Mouse (Mus musculus) midbrain, embryonic 11.5 days (tissue): Measurements from ENCODE around the gene Ndufa13. TPM values are rescaled to one million over a fixed set of nuclear protein-coding genes. Genes with fewer than 3 reads are reported as not detected.

Experiments
- polyA plus RNA-seq: library from polyadenylated mRNA; unstranded; fragments of >200 nt; fragmentation: Nextera tagmentation; extraction: Ambion mirVana; gene quantifications from 2 replicates; pipeline ENCODE4 v1.2.1, GENCODE M21; 2014

Ndufa13 gene
- polyA plus RNA-seq, 1 experiment from 2014 or later, result 172 TPM

Other genes starting within 250 kb of the Ndufa13 start
- 2.4 and 3.0 TPM in 2 replicates for gene Zfp964, start 248.1 kb downstream of the Ndufa13 start, polyA plus RNA-seq
- gene Zfp869, start 191.8 kb downstream of the Ndufa13 start, polyA plus RNA-seq, result 34.9 and 38.6 TPM in 2 replicates
- gene Zfp963, start 152.6 kb downstream of the Ndufa13 start, polyA plus RNA-seq, result 6.7 and 7.0 TPM in 2 replicates
- 1.4 and 1.6 TPM in 2 replicates for gene Gm20422, start 127.7 kb downstream of the Ndufa13 start, polyA plus RNA-seq
- 33.8 and 40.7 TPM in 2 replicates for gene Atp13a1, start 111.4 kb downstream of the Ndufa13 start, polyA plus RNA-seq
- 41.5 and 42.2 TPM in 2 replicates for gene Zfp866, start 111.4 kb downstream of the Ndufa13 start, polyA plus RNA-seq
- 7.8 TPM in 2 replicates for gene Gmip, start 93.9 kb downstream of the Ndufa13 start, polyA plus RNA-seq
- 0.72 and 1.2 TPM in 2 replicates for gene Lpar2, start 80.1 kb downstream of the Ndufa13 start, polyA plus RNA-seq
- 33.9 and 39.1 TPM in 2 replicates for gene Pbx4, start 70.1 kb downstream of the Ndufa13 start, polyA plus RNA-seq
- 0.31 and 0.40 TPM in 2 replicates for gene Cilp2, start 14.9 kb downstream of the Ndufa13 start, polyA plus RNA-seq
- gene Tssk6, start 374 bp downstream of the Ndufa13 start, polyA plus RNA-seq, result 3.4 and 4.0 TPM in 2 replicates
- 3.2 and 3.6 TPM in 2 replicates for gene Yjefn3, start 154 bp upstream of the Ndufa13 start, polyA plus RNA-seq
- gene Gatad2a, start 93.8 kb upstream of the Ndufa13 start, polyA plus RNA-seq, result 52.7 and 65.2 TPM in 2 replicates
- gene Mau2, start 140.2 kb upstream of the Ndufa13 start, polyA plus RNA-seq, result 46.2 and 49.3 TPM in 2 replicates
- gene Sugp1, start 140.3 kb upstream of the Ndufa13 start, polyA plus RNA-seq, result 33.3 and 35.3 TPM in 2 replicates
- gene Tm6sf2, start 170.4 kb upstream of the Ndufa13 start, polyA plus RNA-seq, result 0.95 and 1.6 TPM in 2 replicates
- 0.04 and 0.22 TPM in 2 replicates for gene Hapln4, start 180.9 kb upstream of the Ndufa13 start, polyA plus RNA-seq
- 47.2 and 52.4 TPM in 2 replicates for gene Ncan, start 218.3 kb upstream of the Ndufa13 start, polyA plus RNA-seq
- 14.3 and 16.9 TPM in 2 replicates for gene Nr2c2ap, start 228.8 kb upstream of the Ndufa13 start, polyA plus RNA-seq
- 10.8 and 11.7 TPM in 2 replicates for gene Rfxank, start 236.6 kb upstream of the Ndufa13 start, polyA plus RNA-seq
- 37.4 and 41.3 TPM in 2 replicates for gene Borcs8, start 236.9 kb upstream of the Ndufa13 start, polyA plus RNA-seq
- gene Mef2b, start 237.2 kb upstream of the Ndufa13 start, polyA plus RNA-seq, result 0.23 and 0.40 TPM in 2 replicates